Mouse (Mus musculus) lung, embryonic 16.5 days (tissue): ENCODE measurements around the gene Reep1. TPM values are rescaled to one million over a fixed set of nuclear protein-coding genes. Genes with fewer than 3 reads are reported as not detected.
"Not testable (repeated sequence)": the region's sequence is repeated elsewhere in the genome, so short reads cannot be mapped to it uniquely, and the experiment has no call there.

Experiments used
- ATAC-seq: fragments of 200-750 bp; cut with Nextera tagmentation; 2 replicates; pipeline ENCODE4 v1.8.0; 2017; ENCODE audit warnings: low read depth, mild to moderate bottlenecking, moderate library complexity
- H3K27ac ChIP-seq: fragments of 300-500 bp; sonication (generic); 2 replicates; pipeline ENCODE4 v1.5.1; 2014; ENCODE audit warnings: mild to moderate bottlenecking, control low read depth, low read length
- H3K27me3 ChIP-seq: fragments of 300-500 bp; sonication (generic); 2 replicates; pipeline ENCODE4 v1.6.1; 2014; ENCODE audit warnings: low read depth, low read length, mixed read lengths; ENCODE audit not compliant: control insufficient read depth, insufficient read depth
- H3K36me3 ChIP-seq: fragments of 300-500 bp; sonication (generic); 2 replicates; pipeline ENCODE4 v1.6.1; 2014; ENCODE audit warnings: low read length; ENCODE audit not compliant: control insufficient read depth, insufficient read depth
- H3K4me1 ChIP-seq: fragments of 300-500 bp; sonication (generic); replicated peaks from 2 replicates; pipeline ENCODE4 v1.6.1; 2014; ENCODE audit warnings: low read length, mixed read lengths; ENCODE audit not compliant: control insufficient read depth, insufficient read depth
- H3K4me2 ChIP-seq: fragments of 300-500 bp; sonication (generic); 2 replicates; pipeline ENCODE4 v1.6.1; 2014; ENCODE audit warnings: low read depth, low read length, control low read depth
- H3K4me3 ChIP-seq: fragments of 300-500 bp; sonication (generic); 2 replicates; pipeline ENCODE4 v1.5.1; 2014; ENCODE audit warnings: mild to moderate bottlenecking, low read length, control low read depth
- H3K9ac ChIP-seq: fragments of 300-500 bp; sonication (generic); 2 replicates; pipeline ENCODE4 v1.6.1; 2014; ENCODE audit warnings: low read length, control low read depth
- H3K9me3 ChIP-seq: fragments of 300-500 bp; sonication (generic); 2 replicates; pipeline ENCODE4 v1.6.1; 2016; ENCODE audit warnings: low read length; ENCODE audit not compliant: control insufficient read depth
- WGBS: fragments of 180-500 bp; shearing (Covaris S2); extraction: QIAGEN DNeasy Blood & Tissue Kit; methylation state at CpG from one replicate; pipeline ENCODE4 v1.1.7; 2014; 5-methylcytosine and 5-hydroxymethylcytosine counted together
- polyA plus RNA-seq: library from polyadenylated mRNA; unstranded; fragments of >200 nt; fragmentation: Nextera tagmentation; extraction: Ambion mirVana; gene quantifications from 2 replicates; pipeline ENCODE4 v1.2.1, GENCODE M21; 2015

Gene Reep1
- polyA plus RNA-seq, 1 experiment from 2014 or later = 17.3 TPM

DNA sequence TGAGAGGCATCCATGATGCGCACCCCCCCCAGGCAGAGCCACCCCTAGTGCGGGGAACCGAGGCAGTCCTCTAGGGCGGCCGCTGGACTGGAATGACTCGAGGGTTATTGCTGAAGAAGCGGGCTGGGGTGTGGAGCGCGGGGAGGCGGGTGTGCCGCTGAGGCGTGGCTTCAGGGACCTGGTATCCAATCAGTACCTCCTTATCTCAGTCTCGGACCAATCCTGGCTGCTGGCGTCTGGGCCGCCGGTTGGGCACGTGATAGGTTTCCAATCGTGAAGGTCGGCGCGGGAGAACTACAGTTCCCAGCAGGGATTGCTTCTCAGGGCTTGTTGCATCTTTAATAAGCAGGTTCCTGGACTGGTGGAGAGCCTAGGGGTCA, 124.2 kb downstream of the Reep1 start:
- Histone ChIP-seq H3K4me1 (peaks cover 8% of the 10 kb centered on the region), H3K9ac (peak overlapping the region; percentile 75), H3K4me2 (peak overlapping the region; percentile 93), H3K9me3 (no peaks in the 10 kb centered on the region), H3K27me3 (no peaks in the 10 kb centered on the region), H3K4me3 (peak overlapping the region; percentile 74), H3K27ac (peak overlapping the region; percentile 81), H3K36me3 (0 out of 2 replicates have a peak, but pooled peaks cover 3% of the 10 kb centered on the region)
- peak; percentile 99 for ATAC-seq
- under 1% methylated on average over 21 of the region's 21 CpGs for WGBS

DNA sequence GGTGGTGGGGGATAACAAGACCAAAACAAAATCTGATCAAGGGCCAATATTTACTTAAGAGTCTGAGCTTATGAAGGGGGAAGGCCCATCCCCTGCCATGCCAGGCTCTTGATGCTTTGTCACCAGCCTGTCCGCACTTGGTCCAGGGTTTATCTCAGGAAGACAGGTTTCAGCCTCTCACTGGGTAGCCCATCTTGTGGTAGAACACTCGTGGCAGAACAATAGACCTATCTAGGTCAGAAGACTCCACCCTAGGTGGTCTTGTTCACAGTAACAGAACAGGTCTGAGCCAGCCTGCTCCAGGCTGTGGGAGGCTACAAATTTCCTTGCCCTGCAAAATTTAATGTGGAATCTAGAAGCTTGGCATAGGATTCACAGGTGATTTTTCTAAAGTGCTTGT, 129.4 kb downstream of the Reep1 start:
- ATAC-seq = no peak
- no peak overlapping the region for H3K4me2 ChIP-seq
- H3K9me3 ChIP-seq = no peaks in the 10 kb centered on the region
- WGBS = 72% methylated on average over 2 of the region's 2 CpGs
- H3K27me3 ChIP-seq = no peaks in the 10 kb centered on the region
- H3K4me1 ChIP-seq = peaks cover 6% of the 10 kb centered on the region
- H3K27ac ChIP-seq = no peak overlapping the region
- H3K36me3 ChIP-seq = 0 out of 2 replicates have a peak, but pooled peaks cover 3% of the 10 kb centered on the region
- H3K4me3 ChIP-seq = no peak overlapping the region
- no peak overlapping the region for H3K9ac ChIP-seq

DNA sequence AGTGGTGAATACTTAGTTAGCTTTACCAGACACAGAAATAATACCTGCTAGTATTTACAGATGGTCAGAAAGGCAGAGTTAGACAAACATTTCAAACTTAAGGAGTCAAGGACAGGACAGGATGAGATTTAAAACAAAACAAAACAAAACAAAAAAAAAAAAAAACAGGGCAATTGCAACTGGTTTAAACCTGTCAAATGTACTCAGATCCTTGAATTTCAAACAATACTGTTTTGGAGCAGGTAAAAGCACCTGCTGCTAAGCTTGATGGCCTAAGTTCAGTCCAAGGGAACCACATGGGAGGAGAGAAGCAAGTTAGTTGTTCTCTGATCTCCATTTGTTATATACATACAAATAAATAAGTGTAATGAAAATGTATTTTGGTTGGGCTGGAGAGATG, 132.5 kb downstream of the Reep1 start:
- H3K4me2 ChIP-seq = no peak overlapping the region
- no peaks in the 10 kb centered on the region for H3K4me1 ChIP-seq
- H3K9me3 ChIP-seq = no peaks in the 10 kb centered on the region
- no peak overlapping the region for H3K27ac ChIP-seq
- H3K9ac ChIP-seq = no peak overlapping the region
- no peak overlapping the region for H3K4me3 ChIP-seq
- 0 out of 2 replicates have a peak, but pooled peaks cover 2% of the 10 kb centered on the region for H3K36me3 ChIP-seq
- no peak for ATAC-seq
- no peaks in the 10 kb centered on the region for H3K27me3 ChIP-seq

DNA sequence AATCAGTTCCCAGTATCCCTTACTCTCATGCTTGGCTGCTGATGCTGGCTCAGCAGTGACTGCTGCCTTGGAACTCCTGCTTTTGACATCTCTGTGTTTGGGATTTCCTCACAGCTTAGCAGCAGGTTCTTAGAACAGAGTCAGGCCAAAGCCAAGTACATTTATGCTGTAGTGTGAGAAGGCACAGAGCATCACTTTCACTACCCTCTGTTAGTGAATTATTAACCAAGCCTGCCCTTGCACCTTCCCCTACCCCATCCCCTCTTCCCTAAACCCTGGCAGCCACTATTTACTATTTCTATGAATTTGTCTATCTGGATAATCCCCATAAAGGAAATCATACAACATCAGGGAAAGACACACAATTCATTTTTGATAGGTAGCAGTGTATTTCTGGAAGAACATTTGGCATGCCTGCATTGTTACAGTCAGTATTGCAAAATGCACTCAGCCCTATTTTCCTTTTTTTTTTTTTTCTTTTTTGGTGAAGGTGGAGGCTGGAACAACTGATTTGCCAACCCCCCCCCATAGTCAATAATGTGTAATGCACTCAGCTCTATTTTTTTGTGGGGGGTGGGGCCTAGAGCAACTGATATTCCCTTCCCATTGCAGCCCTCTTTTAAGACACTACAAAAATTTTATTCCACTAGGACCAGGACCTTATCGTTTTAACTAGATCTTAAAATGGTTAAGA, 133.4 kb downstream of the Reep1 start:
- Histone ChIP-seq H3K4me3 (no peak overlapping the region), H3K4me2 (no peak overlapping the region), H3K4me1 (no peaks in the 10 kb centered on the region), H3K36me3 (no peaks in the 10 kb centered on the region), H3K9ac (no peak overlapping the region), H3K9me3 (no peaks in the 10 kb centered on the region), H3K27me3 (no peaks in the 10 kb centered on the region), H3K27ac (no peak overlapping the region)
- no peak for ATAC-seq
- WGBS = 93% methylated on average over 1 of the region's 1 CpGs

DNA sequence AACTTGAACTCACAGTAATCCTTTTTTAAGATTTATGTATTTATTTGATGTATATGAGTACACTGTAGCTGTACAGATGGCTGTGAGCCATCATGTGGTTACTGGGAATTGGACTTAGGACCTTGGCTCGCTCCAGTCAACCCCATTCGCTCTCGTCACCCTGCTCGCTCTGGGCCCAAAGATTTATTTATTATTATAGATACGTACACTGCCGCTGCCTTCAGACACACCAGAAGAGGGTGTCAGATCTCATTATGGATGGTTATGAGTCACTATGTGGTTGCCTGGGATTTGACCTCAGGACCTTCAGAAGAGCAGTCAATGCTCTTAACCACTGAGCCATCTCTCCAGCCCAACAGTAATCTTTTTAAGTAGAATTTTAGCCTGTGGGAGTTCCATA, 139.5 kb downstream of the Reep1 start:
- H3K27ac ChIP-seq, H3K4me1 ChIP-seq, H3K36me3 ChIP-seq, H3K4me3 ChIP-seq, H3K27me3 ChIP-seq, H3K9me3 ChIP-seq, H3K4me2 ChIP-seq, H3K9ac ChIP-seq, ATAC-seq: not testable (repeated sequence)
- WGBS = 81% methylated on average over 6 of the region's 6 CpGs

Other genes with a start within 250 kb of the Reep1 start
- gene Rnf103, start 213.7 kb upstream of the Reep1 start, polyA plus RNA-seq = 7.4 and 10.8 TPM in 2 replicates
- 68.9 and 73.9 TPM in 2 replicates for gene Chmp3, start 163.8 kb upstream of the Reep1 start, polyA plus RNA-seq
- 54.2 and 64.0 TPM in 2 replicates for gene Kdm3a, start 74.6 kb upstream of the Reep1 start, polyA plus RNA-seq
- gene Mrpl35, start 119.4 kb downstream of the Reep1 start, polyA plus RNA-seq = 54.2 and 59.4 TPM in 2 replicates
- gene Immt, start 123.8 kb downstream of the Reep1 start, polyA plus RNA-seq = 170 and 173 TPM in 2 replicates
- gene Ptcd3, start 201.2 kb downstream of the Reep1 start, polyA plus RNA-seq = 85.5 and 86.2 TPM in 2 replicates
- 26.5 and 27.1 TPM in 2 replicates for gene Polr1a, start 201.5 kb downstream of the Reep1 start, polyA plus RNA-seq